Mouse (Mus musculus) cortical plate, adult 2 months (tissue): ENCODE measurements around the gene Rnf121.

Experiments
- CTCF ChIP-seq: fragments of 200-500 bp; IDR thresholded peaks from 2 replicates; pipeline ENCODE4 v1.5.1; 2011; ENCODE audit warnings: mild to moderate bottlenecking, control low read depth, low read length; ENCODE audit not compliant: insufficient read depth; ENCODE audit errors: extremely low read depth
- POLR2A ChIP-seq: fragments of 200-500 bp; IDR thresholded peaks from 2 replicates; pipeline ENCODE4 v1.6.1; 2011; ENCODE audit warnings: mild to moderate bottlenecking, low read length, control low read depth; ENCODE audit not compliant: insufficient read depth; ENCODE audit errors: extremely low read depth

- no peak for TF ChIP-seq POLR2A
- TF ChIP-seq CTCF, result no peak
Observed at GRCm38 (mm10) chr7:102014995-102015394, 50.3 kb downstream of the Rnf121 start.
